Mouse (Mus musculus) limb, embryonic 15.5 days (tissue): Measurements from ENCODE around the gene Tacc2. TPM values are rescaled to one million over a fixed set of nuclear protein-coding genes. Genes with fewer than 3 reads are reported as not detected.

Experiments used
- ATAC-seq: fragments of 200-750 bp; cut with Nextera tagmentation; 2 replicates; pipeline ENCODE4 v1.8.0; 2017; ENCODE audit warnings: low read depth, moderate TSS enrichment; ENCODE audit not compliant: insufficient number of reproducible peaks, low FRiP score, low TSS enrichment
- H3K27ac ChIP-seq: fragments of 300-500 bp; sonication (generic); 2 replicates; pipeline ENCODE4 v1.5.1; 2015; ENCODE audit warnings: moderate library complexity, mild to moderate bottlenecking, inconsistent platforms
- H3K27me3 ChIP-seq: fragments of 300-500 bp; sonication (generic); 2 replicates; pipeline ENCODE4 v1.6.1; 2015; ENCODE audit warnings: inconsistent platforms
- H3K36me3 ChIP-seq: fragments of 300-500 bp; sonication (generic); 2 replicates; pipeline ENCODE4 v1.6.1; 2015; ENCODE audit warnings: inconsistent platforms
- H3K4me1 ChIP-seq: fragments of 300-500 bp; sonication (generic); 2 replicates; pipeline ENCODE4 v1.6.1; 2015; ENCODE audit warnings: inconsistent platforms
- H3K4me2 ChIP-seq: fragments of 300-500 bp; sonication (generic); 2 replicates; pipeline ENCODE4 v1.6.1; 2015; ENCODE audit warnings: mild to moderate bottlenecking, inconsistent platforms
- H3K4me3 ChIP-seq: fragments of 300-500 bp; sonication (generic); 2 replicates; pipeline ENCODE4 v1.5.1; 2015; ENCODE audit warnings: mild to moderate bottlenecking, inconsistent platforms
- H3K9ac ChIP-seq: fragments of 300-500 bp; sonication (generic); 2 replicates; pipeline ENCODE4 v1.6.1; 2015; ENCODE audit warnings: inconsistent platforms
- H3K9me3 ChIP-seq: fragments of 300-500 bp; sonication (generic); 2 replicates; pipeline ENCODE4 v1.6.1; 2016; ENCODE audit warnings: inconsistent platforms
- WGBS: fragments of 180-500 bp; shearing (Covaris S2); methylation state at CpG from one replicate; pipeline ENCODE4 v1.1.7; 2015; 5-methylcytosine and 5-hydroxymethylcytosine counted together
- polyA plus RNA-seq: library from polyadenylated mRNA; unstranded; fragments of >200 nt; fragmentation: Nextera tagmentation; extraction: Ambion mirVana; gene quantifications from 2 replicates; pipeline ENCODE4 v1.2.1, GENCODE M21; 2015

The Tacc2 gene
- polyA plus RNA-seq, 1 experiment from 2014 or later: 31.3 TPM

- Histone ChIP-seq H3K36me3 (peaks cover 5% of the 10 kb centered on the region; the same call in 1 of the 2 replicates), H3K4me1 (peaks cover 61% of the 10 kb centered on the region), H3K27me3 (no peaks in the 10 kb centered on the region), H3K9ac (no peak overlapping the region), H3K4me2 (no peak overlapping the region), H3K9me3 (no peaks in the 10 kb centered on the region), H3K27ac (no peak overlapping the region; the same call in 1 of the 2 replicates), H3K4me3 (no peak overlapping the region)
- WGBS: 70% methylated on average over 9 of the region's 9 CpGs
- 0 out of 2 replicates have a peak, but pooled peaks have one; percentile 32 for ATAC-seq
These were observed 96.2 kb downstream of the Tacc2 start for GRCm38 (mm10) chr7:130673169-130674033.

- Histone ChIP-seq H3K36me3 (peaks cover 5% of the 10 kb centered on the region; the same call in 1 of the 2 replicates), H3K4me1 (peaks cover 54% of the 10 kb centered on the region), H3K9me3 (no peaks in the 10 kb centered on the region), H3K4me2 (no peak overlapping the region), H3K27me3 (no peaks in the 10 kb centered on the region), H3K9ac (no peak overlapping the region), H3K27ac (no peak overlapping the region), H3K4me3 (no peak overlapping the region)
- 82% methylated on average over 9 of the region's 9 CpGs for WGBS
- ATAC-seq: no peak
These were observed 97.3 kb downstream of the Tacc2 start for GRCm38 (mm10) chr7:130674526-130674925.

- Histone ChIP-seq H3K36me3 (peaks cover 5% of the 10 kb centered on the region; the same call in 1 of the 2 replicates), H3K9ac (no peak overlapping the region), H3K4me1 (peaks cover 35% of the 10 kb centered on the region), H3K27me3 (no peaks in the 10 kb centered on the region), H3K27ac (peak overlapping the region; percentile 78), H3K4me2 (no peak overlapping the region), H3K9me3 (no peaks in the 10 kb centered on the region), H3K4me3 (no peak overlapping the region)
- WGBS: 31% methylated on average over 11 of the region's 11 CpGs
- no peak for ATAC-seq
These were observed 99.8 kb downstream of the Tacc2 start for GRCm38 (mm10) chr7:130676885-130677540.

- H3K36me3 ChIP-seq: peaks cover 5% of the 10 kb centered on the region; the same call in 1 of the 2 replicates
- WGBS: 57% methylated on average over 12 of the region's 12 CpGs
These were observed 100.5 kb downstream of the Tacc2 start for GRCm38 (mm10) chr7:130677541-130678274.

GRCm38 (mm10) chr7:130678414-130678813 lies 101.2 kb downstream of the Tacc2 start:
- H3K27ac ChIP-seq: peak overlapping the region; percentile 78
- H3K9me3 ChIP-seq: no peaks in the 10 kb centered on the region
- no peaks in the 10 kb centered on the region for H3K27me3 ChIP-seq
- H3K9ac ChIP-seq: no peak overlapping the region
- WGBS: 61% methylated on average over 6 of the region's 6 CpGs
- peaks cover 34% of the 10 kb centered on the region for H3K4me1 ChIP-seq
- peaks cover 5% of the 10 kb centered on the region; the same call in 1 of the 2 replicates for H3K36me3 ChIP-seq
- no peak for ATAC-seq
- H3K4me3 ChIP-seq: no peak overlapping the region
- H3K4me2 ChIP-seq: no peak overlapping the region

More at GRCm38 (mm10) chr7:130677541-130678274, 100.5 kb downstream of the Tacc2 start:
- no peak overlapping the region for H3K9ac ChIP-seq
- H3K27ac ChIP-seq: peak overlapping the region; percentile 78
- no peak overlapping the region for H3K4me3 ChIP-seq
- H3K9me3 ChIP-seq: no peaks in the 10 kb centered on the region
- no peaks in the 10 kb centered on the region for H3K27me3 ChIP-seq
- no peak overlapping the region for H3K4me2 ChIP-seq
- 0 out of 2 replicates have a peak, but pooled peaks have one; percentile 23 for ATAC-seq
- peaks cover 36% of the 10 kb centered on the region for H3K4me1 ChIP-seq

DNA sequence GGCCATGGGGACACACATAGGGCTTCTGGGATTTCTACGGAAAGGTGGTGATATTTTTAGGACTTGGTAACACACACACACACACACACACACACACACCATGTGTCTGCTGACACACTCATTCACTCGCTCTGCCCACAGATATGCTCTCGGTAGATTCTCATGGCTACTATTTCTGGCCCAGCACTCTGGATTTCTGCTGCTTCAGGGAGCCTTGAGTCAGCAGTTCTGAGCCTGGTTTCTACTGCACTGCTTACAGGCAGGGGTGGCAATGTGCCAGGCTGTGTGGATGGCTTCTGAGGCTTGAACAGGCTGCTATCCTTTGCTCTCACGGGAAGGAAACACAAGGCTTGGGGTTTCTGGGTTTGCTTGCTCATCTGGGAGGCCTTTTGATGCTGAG lies 104.6 kb downstream of the Tacc2 start:
- 53% methylated on average over 4 of the region's 4 CpGs for WGBS
- no peak for ATAC-seq

DNA sequence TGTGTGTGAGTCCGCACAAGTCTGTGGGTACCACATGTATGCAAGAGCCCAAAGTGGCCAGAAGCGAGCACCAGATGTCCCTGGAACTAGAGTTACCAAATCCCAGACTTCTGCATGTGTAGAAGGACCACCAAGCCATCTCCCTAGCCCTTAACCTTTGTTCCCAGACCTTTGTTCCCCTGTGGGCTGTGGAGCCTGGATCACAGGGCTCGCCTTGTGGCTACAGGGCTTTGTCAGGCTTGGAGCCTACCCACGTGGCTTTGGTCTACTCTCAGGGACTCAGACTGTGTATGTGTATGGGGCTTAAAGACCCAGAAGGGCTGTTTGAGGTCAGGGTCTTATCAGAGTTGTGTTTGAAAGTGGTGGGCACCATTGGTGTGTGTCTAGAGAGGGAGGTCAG lies 111.4 kb downstream of the Tacc2 start:
- no peaks in the 10 kb centered on the region for H3K9me3 ChIP-seq
- H3K4me2 ChIP-seq: no peak overlapping the region
- H3K27me3 ChIP-seq: no peaks in the 10 kb centered on the region
- H3K9ac ChIP-seq: no peak overlapping the region
- no peak overlapping the region for H3K27ac ChIP-seq
- H3K4me3 ChIP-seq: no peak overlapping the region
- H3K36me3 ChIP-seq: no peaks in the 10 kb centered on the region
- 82% methylated on average over 4 of the region's 4 CpGs for WGBS
- peaks cover 31% of the 10 kb centered on the region for H3K4me1 ChIP-seq
- ATAC-seq: no peak

More for the DNA sequence above, 104.6 kb downstream of the Tacc2 start:
- H3K27me3 ChIP-seq: no peaks in the 10 kb centered on the region
- peak overlapping the region; percentile 47; the same call in 1 of the 2 replicates for H3K27ac ChIP-seq
- H3K9me3 ChIP-seq: no peaks in the 10 kb centered on the region
- H3K4me3 ChIP-seq: no peak overlapping the region
- no peak overlapping the region for H3K4me2 ChIP-seq
- H3K9ac ChIP-seq: no peak overlapping the region
- peaks cover 25% of the 10 kb centered on the region for H3K4me1 ChIP-seq
- H3K36me3 ChIP-seq: no peaks in the 10 kb centered on the region

DNA sequence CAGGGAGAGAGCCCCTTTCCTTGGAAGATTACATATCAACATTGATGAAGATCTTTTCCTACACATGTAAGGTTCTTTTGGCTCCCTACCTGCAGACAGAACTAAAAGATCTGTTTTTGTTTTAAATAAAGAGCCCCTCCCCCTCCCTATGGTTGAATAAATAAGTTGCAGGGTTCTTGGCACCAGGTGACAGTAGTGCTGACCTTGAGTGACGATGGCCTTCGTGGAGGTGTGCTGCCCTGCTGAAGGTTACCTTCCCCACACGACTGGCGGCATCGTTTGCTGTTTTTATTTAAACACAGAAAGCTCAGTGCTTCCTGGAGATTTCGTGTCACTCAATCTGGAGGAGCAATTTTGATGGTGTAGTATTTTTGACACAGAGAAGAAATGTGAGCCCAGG lies 113.6 kb downstream of the Tacc2 start:
- Histone ChIP-seq H3K36me3 (no peaks in the 10 kb centered on the region), H3K9me3 (no peaks in the 10 kb centered on the region), H3K4me1 (peaks cover 52% of the 10 kb centered on the region), H3K4me3 (no peak overlapping the region), H3K27ac (no peak overlapping the region), H3K9ac (no peak overlapping the region), H3K27me3 (no peaks in the 10 kb centered on the region), H3K4me2 (no peak overlapping the region)
- no peak for ATAC-seq
- WGBS: 59% methylated on average over 6 of the region's 6 CpGs

DNA sequence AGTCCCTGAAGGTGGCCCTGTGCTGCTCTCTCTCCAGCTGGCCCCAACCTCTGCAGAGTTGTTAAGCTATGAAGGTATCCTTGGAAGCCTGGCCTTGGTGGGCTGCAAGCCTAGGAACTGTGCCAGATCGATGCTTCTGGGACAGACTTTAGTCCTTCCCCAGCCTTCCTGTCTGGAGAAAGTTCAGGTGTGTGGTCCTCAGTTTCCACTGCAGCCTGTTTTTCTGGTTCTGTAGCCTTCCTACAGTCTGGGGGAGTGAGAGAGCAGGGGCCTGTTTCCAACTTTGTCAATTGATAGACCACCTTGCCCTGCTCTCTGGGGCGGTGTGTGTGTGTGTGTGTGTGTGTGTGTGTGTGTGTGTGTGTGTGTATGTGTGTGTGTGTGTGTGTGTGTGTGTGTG lies 114.7 kb downstream of the Tacc2 start:
- Histone ChIP-seq H3K9ac (0 out of 2 replicates have a peak overlapping the region, but pooled peaks have one; percentile 2), H3K4me2 (peak overlapping the region; percentile 70), H3K36me3 (no peaks in the 10 kb centered on the region), H3K27ac (peak overlapping the region; percentile 96), H3K4me1 (peaks cover 55% of the 10 kb centered on the region), H3K9me3 (no peaks in the 10 kb centered on the region), H3K27me3 (no peaks in the 10 kb centered on the region), H3K4me3 (peak overlapping the region; percentile 52)
- WGBS: 18% methylated on average over 2 of the region's 2 CpGs
- ATAC-seq: no peak

DNA sequence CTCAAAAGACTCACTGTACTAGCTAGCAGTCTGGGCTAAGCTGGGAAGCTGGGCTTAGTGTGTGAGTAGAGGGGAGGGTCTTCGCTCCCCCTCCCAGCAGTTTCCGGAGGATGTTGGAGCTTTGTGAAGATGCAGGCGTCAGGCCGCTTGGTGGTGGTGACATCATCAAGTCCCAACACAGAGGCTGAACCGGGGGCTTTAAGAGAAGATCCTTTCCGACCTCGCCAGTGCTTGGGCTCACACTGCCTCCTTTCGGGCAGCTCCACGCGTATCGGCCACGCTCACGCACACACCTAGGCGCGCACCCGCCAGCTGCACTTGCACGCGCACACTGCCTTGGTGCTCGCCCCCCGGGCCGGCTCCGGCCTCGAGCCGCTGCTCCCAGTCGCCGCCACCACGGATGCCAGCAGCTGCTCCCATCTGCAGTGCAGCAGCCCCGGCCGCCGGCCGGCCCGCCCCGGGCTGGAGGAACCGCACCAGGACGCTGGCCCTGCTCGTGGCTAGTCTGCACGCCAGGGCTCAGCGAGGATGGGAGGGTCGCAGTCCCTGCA lies 115.2 kb downstream of the Tacc2 start:
- WGBS: under 1% methylated on average over 39 of the region's 39 CpGs
- ATAC-seq: peak; percentile 76

More for the DNA sequence above, 115.2 kb downstream of the Tacc2 start:
- no peaks in the 10 kb centered on the region for H3K36me3 ChIP-seq
- peak overlapping the region; percentile 52 for H3K4me3 ChIP-seq
- H3K9ac ChIP-seq: peak overlapping the region; percentile 66
- peak overlapping the region; percentile 96 for H3K27ac ChIP-seq
- no peaks in the 10 kb centered on the region for H3K9me3 ChIP-seq
- H3K4me1 ChIP-seq: peaks cover 54% of the 10 kb centered on the region
- peak overlapping the region; percentile 70 for H3K4me2 ChIP-seq
- no peaks in the 10 kb centered on the region for H3K27me3 ChIP-seq
